Mouse (Mus musculus): ENCODE measurements around the gene Tgm1.

- TF ChIP-seq POLR2A (IDR thresholded peaks at IDR 0.05; ENCODE audit: low read depth, low read length) (no peak), CTCF (conservative IDR thresholded peaks at IDR 0.05; ENCODE audit: insufficient read depth, insufficient read length, low read depth, low read length) (no peak)
These were observed 10.7 kb upstream of the Tgm1 start for GRCm38 (mm10) chr14:55724411-55724871.

Data from kidney, adult 2 months (tissue).